ENCODE assay signal across 9 mouse cellular contexts in the genomic region with DNA sequence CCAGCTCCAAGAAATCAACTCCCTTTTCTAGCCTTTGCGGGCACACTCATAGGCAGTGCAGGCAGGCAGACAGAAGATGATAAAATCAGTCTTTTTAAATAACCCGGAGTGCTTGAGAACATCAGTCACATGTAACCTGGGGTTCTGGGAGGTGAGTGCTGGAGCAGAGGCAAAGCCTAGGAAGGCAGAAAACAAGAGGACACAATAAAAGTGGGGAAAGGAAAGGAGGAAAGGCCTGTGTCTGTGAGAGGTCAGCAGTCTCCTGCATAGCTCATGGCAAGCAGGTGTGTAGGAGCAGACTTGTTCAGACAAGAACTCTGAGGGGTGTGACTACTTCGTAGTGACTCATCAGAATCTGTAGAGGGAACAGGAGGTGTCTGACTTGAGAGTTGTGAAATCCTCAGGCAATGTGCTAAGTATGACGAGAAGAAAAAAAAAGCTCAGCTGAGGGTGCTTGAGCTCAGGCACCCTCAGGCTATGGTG. TPM values are rescaled to one million over a fixed set of nuclear protein-coding genes. Genes with fewer than 3 reads are reported as not detected.
DNase-seq lines count a peak whose midpoint lies in the region; ATAC-seq lines count a peak whose summit lies in the region.
"Had no signal": no experiment of that assay in that cellular context is flagged by ENCODE, and none has a peak within 500 bp of the region (broad histone marks: within the 10 kb centered on the region; RNA-seq: fewer than 3 reads in every experiment).

No protein-coding gene starts in this region.

- H3K4me2 ChIP-seq in heart, embryonic 11.5 days: no peak overlapping the region
- H3K4me2 ChIP-seq: neural tube, embryonic 13.5 days had no signal

- no peaks in the 10 kb centered on the region for H3K9me3 ChIP-seq in heart, embryonic 11.5 days (replicated peaks; ENCODE audit: control insufficient read depth, low read length)
- H3K9me3 ChIP-seq: neural tube, embryonic 13.5 days had no signal

- no peak overlapping the region for H3K9ac ChIP-seq in heart, embryonic 11.5 days (ENCODE audit: low read depth, low read length)
- H3K9ac ChIP-seq: neural tube, embryonic 13.5 days had no signal

- no peaks in the 10 kb centered on the region for H3K27me3 ChIP-seq in heart, embryonic 11.5 days (ENCODE audit: control insufficient read depth, insufficient read depth, low read length)
- H3K27me3 ChIP-seq: neural tube, embryonic 13.5 days had no signal

- WGBS in heart, embryonic 11.5 days (ENCODE audit: insufficient replicate concordance): 81% methylated on average over 4 of the region's 4 CpGs

- 0 out of 2 replicates have a peak, but pooled peaks cover 7% of the 10 kb centered on the region for H3K4me1 ChIP-seq in heart, embryonic 11.5 days (ENCODE audit: control insufficient read depth, insufficient read depth, low read length)
- H3K4me1 ChIP-seq: neural tube, embryonic 13.5 days had no signal

- DNase-seq in heart, adult 9 months (ENCODE audit: low spot score in 2 of 2): no peak
- peak; percentile 77 for DNase-seq in ZHBTc4 (ENCODE audit: low read depth, low spot score)
- DNase-seq in left cerebral cortex, adult 8-10 months (ENCODE audit: low spot score in 2 of 2): peak; percentile 30 to 63
- DNase-seq in cerebellum, adult 11-12 months: no peak
- no peak for DNase-seq in kidney, postnatal 36 days
- DNase-seq in cerebellum, adult 18-20 months: no peak

- peak; percentile 71; the same call in 1 of the 2 replicates for ATAC-seq in heart, embryonic 11.5 days (replicated peaks; ENCODE audit: insufficient number of reproducible peaks, low FRiP score, low TSS enrichment)
- ATAC-seq in megakaryocyte progenitor cell, adult 5-6 weeks (replicated peaks; ENCODE audit: poor library complexity): peak; percentile 97

- no peak overlapping the region for H3K27ac ChIP-seq in heart, embryonic 11.5 days (ENCODE audit: low read depth, low read length)
- H3K27ac ChIP-seq: neural tube, embryonic 13.5 days had no signal

- peaks cover 3% of the 10 kb centered on the region; the same call in 1 of the 2 replicates for H3K36me3 ChIP-seq in heart, embryonic 11.5 days (ENCODE audit: control insufficient read depth, insufficient read depth, low read length)

- H3K4me3 ChIP-seq in heart, embryonic 11.5 days (ENCODE audit: low read depth, low read length): no peak overlapping the region
- H3K4me3 ChIP-seq: neural tube, embryonic 13.5 days had no signal

RNA-seq across cellular contexts. Expression of gene B3galnt2, which starts 14.4 kb away (rescaled TPM):
- 23.1 and 23.5 TPM in 2 replicates for polyA plus RNA-seq in heart, embryonic 11.5 days (2014; fragmentation: Nextera tagmentation; extraction: Ambion mirVana)
- total RNA-seq in left cerebral cortex, adult 8-10 months (2022): 10 to 100 TPM; 12.3 to 16.4 (median 15.3) TPM
- 32.6 and 43.5 TPM in 2 replicates for total RNA-seq in megakaryocyte progenitor cell, adult 5-6 weeks (2015)
- 36.7 and 37.0 TPM in 2 replicates for total RNA-seq in megakaryocyte progenitor cell, adult 5-6 weeks (2017)

Comparison
In these comparisons a context has a peak if more than half of its experiments do, and no peak if none do; other contexts are left out.
1. DNase-seq: peak in ZHBTc4 (single experiment) and left cerebral cortex, adult 8-10 months (2 of 2); none in heart, adult 9 months (0 of 2), cerebellum, adult 11-12 months (single experiment), kidney, postnatal 36 days (0 of 2) and cerebellum, adult 18-20 months (0 of 2).